Mouse (Mus musculus) adrenal gland, adult 18-20 months (tissue): ENCODE results near the gene 2010300C02Rik. TPM values are rescaled to one million over a fixed set of nuclear protein-coding genes. Genes with fewer than 3 reads are reported as not detected.
A peak's percentile ranks its signal among the peaks of the same experiment; 100 is the strongest.
"Not testable (repeated sequence)": the region's sequence is repeated elsewhere in the genome, so short reads cannot be mapped to it uniquely, and the experiment has no call there.

ENCODE experiments used
- DNase-seq, 2 experiments: peaks; one replicate each; pipeline ENCODE4 v3.0.0; 2021 to 2022; ENCODE audit warnings: low spot score in 2 of 2
- total RNA-seq, 2 experiments: library from RNA; stranded (reverse); gene quantifications; 1 replicate in 1 of 2; 2 replicates in 1 of 2; pipeline ENCODE4 v1.2.3; 2021

The 2010300C02Rik gene
- total RNA-seq, 2 experiments from 2014 or later = 2.1 to 3.5 TPM

- DNase-seq = not testable (repeated sequence)
Observed at GRCm38 (mm10) chr1:37712357-37712737, 7.5 kb downstream of the 2010300C02Rik start.

GRCm38 (mm10) chr1:37711596-37712356 is 8.1 kb downstream of the 2010300C02Rik start:
- DNase-seq = no peak

DNA sequence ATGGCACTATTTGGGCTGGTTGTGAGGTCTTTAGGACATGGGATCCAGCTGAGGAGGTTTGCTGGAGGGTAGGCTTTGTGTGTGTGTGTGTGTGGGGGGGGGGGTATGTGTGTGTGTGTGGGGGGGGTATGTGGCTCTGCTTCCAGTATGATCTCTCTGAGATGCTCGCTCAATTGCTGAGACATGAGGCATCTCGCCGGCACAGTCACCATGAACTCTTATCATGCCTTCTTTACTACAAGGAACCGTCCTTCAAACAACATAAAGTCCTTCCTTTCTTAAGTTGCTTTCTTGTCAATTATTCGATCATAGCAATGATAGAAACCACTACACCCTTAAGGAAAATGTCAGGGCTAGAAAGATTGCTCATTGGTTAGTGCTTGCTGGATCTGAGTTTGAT is 8.8 kb downstream of the 2010300C02Rik start:
- DNase-seq = no peak

DNA sequence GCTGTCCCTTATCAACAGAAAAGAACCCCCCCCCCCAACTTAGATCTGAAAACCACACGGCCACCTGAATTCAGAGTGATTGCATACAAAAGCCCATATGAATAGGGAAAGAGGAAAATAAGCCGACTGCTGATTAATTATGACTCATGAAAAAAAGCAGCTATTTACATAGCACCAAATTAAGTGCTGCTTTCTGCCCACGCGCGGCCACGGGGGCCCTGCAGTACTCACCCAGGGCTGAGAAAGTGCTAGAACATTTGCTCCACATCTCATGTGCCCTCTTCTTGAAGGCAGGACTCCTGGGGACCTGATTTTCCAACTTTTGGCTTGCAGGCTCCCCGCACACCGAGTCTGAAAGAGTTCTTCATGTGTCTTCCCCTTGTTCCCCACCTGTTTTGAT is 10.1 kb downstream of the 2010300C02Rik start:
- DNase-seq = no peak

DNA sequence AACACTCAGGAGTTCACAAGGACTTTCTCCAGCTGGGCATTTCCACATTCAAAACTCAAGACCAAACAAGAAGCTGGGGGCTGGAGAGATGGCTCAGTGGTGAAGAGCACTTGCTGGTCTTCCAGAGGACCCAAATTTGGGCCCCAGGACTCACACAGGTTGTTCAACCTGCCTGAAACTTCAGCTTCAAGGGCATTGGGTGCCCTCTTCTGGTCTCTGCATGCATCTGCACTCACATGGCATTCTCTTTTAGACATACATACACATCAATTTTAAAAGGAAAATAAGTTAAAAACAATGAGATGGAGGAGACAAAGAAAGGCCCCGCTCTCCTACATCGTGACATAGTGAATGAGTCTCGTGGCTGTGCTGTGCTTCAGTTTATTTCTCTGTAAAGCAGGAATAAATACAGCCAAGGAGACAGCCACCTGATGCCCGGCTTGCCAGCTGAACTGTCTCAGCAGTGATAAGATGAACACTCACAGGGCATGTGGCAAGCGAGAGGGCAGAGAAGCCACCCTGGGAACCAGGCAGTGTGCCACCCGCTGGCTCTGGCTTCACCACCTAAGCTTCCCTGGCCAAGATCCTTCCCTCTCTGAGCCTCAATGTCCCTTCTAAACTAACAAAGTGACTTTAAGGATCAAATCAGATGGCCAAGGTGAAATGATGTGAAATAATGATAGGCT is 11.5 kb downstream of the 2010300C02Rik start:
- no peak for DNase-seq

- no peak for DNase-seq
Observed at GRCm38 (mm10) chr1:37702326-37702725, 17.6 kb downstream of the 2010300C02Rik start.

GRCm38 (mm10) chr1:37698852-37699439 is 20.9 kb downstream of the 2010300C02Rik start:
- no peak for DNase-seq

DNA sequence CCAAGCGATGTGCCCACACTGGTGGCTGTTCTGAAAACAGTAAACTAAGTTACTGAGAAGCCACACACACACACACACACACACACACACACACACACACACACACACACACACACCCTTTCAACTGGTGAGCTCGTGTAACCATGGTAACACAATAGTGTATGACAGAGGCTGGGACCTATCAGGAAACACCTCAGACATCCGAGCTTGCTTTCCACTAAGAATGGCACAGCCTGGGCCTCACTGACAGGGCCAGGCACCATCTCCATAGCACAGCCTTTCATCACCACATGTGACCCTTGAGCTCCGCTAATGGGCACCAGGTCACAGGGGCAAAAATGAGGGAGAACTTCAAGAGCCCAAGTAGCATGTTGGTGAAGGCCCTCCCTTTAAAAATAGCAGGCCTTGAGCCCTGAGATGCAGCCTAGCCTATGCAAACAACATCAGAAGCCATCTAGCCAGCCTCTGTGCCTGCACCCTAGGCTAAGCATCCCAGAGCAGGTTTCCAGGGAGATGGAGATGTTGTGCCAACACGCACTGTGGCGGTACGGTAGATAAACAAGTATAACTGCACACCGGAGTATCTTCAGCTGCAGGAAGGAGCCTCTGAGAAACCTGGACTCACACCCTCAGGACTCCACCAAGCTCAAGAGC is 21.6 kb downstream of the 2010300C02Rik start:
- DNase-seq = no peak

DNA sequence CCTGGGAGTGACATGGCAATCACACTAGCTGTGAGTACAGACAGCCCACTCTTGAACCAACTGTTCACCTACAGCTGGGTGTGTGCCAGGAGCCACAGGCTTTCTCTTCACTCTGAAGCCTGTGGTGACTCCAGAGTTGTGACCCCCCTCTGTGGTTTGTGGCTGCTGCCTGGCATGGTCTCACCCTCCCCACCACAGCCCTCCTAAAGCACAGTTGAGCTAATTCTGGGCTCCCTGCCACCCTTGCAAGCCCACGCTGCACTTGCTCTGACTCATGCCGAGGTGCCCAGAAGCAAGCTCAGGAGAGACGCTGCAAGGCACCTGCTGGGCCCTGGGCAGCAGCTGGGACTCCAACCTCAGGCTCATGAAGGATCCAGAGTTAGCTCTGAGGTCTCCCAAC is 23.0 kb downstream of the 2010300C02Rik start:
- no peak for DNase-seq

DNA sequence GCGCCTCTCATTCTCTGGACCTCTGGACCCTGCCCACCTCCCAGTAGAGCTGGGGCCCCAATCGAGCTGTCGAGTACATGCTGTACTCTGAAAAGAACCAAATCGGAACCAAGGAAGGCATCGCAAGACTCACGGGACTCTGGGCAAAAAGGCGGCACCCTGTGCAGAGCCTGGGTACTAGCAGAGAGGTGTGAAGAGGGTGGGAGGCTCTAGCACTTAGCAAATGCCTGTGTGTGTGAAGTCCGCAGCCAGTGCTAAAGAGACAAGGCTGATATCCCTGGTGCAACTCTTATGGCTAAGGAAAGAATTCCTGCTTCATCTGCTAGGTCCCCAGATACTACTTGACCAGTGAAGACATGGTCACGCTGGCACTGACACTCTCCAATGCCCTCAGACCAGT is 24.2 kb downstream of the 2010300C02Rik start:
- no peak for DNase-seq

DNA sequence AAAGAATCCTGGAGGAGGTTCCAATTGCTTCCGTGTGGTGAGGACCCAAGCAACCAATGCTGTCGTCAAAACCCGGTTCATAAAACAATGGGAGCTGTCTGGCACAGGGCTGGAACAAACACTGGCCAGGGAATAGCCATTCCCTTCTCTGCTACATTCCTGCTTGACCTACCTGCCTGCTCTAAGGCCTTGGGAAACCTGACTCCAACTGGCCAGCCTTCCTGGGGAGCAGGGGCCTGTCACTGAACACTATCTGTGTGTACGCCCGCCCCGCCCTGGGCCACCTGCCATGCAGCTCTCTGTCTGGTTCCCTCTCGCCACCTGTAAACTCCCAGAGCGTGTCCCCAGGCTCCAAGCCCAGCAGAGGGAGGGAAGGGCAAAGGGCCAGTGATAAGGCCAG is 25.5 kb downstream of the 2010300C02Rik start:
- DNase-seq = no peak

- DNase-seq = no peak
Observed at GRCm38 (mm10) chr1:37691179-37691578, 28.7 kb downstream of the 2010300C02Rik start.

DNA sequence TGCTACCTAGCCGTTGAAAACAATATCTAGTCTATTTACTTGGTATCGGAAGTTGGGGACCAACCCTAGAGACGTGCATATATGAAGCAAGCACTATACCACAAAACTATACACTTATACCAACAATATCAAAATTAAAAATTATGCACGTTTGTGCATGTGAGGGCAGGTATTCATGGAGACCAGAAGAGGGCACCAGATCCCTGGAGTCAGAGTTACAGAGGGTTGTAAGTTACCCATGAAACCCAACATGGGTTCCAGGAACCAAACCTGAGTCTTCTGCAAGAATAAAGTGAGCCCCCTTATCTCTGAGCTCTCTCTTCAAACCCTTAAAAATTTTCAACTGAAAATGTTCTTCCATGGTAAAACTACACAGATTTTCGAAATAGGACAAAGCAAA is 29.2 kb downstream of the 2010300C02Rik start:
- DNase-seq = no peak

- no peak for DNase-seq
Observed at GRCm38 (mm10) chr1:37689730-37690129, 30.2 kb downstream of the 2010300C02Rik start.

- DNase-seq = peak in 1 of 2 experiments; percentile 30
Observed at GRCm38 (mm10) chr1:37688351-37688750, 31.5 kb downstream of the 2010300C02Rik start.

- no peak for DNase-seq
Observed at GRCm38 (mm10) chr1:37687515-37687914, 32.4 kb downstream of the 2010300C02Rik start.

DNA sequence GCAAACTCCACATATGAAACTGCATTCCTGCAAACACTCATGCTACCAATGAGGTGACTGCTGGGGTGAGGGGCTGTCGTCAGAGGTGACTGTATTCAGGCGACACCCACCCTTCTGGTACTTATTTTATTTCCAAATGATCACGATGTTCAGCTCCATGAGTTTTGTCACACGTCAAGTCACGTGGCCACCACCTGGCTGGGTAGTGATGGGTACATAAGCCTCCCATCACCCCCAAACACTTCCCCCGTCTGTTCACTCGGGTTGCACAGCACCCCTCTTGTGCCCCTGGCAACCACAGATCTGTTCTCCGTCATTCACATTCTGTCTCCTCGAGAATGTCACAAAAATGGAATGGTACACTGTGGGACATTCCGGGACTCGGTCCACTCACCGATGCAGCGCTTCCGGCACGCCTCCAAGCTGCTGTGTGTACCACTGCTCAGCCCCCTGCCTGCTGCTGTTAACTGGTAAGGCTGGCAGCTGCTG is 32.9 kb downstream of the 2010300C02Rik start:
- DNase-seq = no peak

- peak; percentile 85 to 87 for DNase-seq
Observed at GRCm38 (mm10) chr1:37678327-37679123, 41.4 kb downstream of the 2010300C02Rik start.

DNA sequence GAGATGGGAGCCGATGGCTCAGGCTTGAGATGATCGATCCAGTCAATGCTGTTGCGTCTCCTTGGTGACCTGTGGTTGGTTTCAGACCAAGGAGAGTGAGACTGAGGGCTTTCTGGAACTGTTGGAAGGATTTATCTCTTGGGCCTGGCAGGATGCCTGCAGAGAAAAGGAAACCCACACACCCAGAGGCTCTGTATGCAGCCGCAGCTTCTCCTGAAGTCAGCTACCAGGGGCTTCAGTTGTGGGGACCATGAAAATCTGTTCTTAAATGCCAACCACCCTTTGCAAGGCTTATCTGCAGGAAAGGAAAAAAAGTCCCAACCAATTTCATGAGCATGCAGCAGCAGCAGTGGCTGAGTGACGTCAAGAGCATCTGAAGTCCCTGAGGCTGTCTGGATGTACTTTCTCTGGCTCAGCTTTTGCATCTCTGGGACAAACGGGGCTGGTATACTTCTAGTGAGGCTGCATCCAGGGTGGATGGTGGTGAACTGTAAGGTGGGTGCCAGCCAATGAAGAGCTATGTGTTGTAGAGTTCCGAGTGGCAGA is 42.8 kb downstream of the 2010300C02Rik start:
- no peak for DNase-seq

DNA sequence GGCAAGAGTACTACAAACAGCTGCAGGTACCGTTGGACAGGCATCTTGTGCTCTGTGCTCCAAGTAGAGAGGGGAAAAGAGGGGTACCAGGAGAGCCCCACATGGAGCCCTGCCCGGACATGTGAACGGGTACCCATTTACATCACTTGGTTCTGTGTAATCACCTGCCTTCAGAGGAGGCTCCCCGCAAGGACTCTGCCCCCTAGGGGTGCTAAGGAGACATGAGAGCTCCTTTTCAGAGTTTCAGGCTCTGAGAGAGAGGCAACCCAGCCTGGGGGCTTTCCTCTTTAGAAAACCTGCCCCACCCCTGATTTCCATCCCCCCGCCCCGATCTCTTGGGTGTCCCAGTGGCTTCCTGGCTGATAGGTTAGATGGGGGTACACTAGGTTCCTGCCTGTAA is 44.4 kb downstream of the 2010300C02Rik start:
- DNase-seq = no peak
